Mouse (Mus musculus) limb, embryonic 13.5 days (tissue): ENCODE measurements at regions not wholly inside any gene's neighbourhood (a gene's known extent, or its start where the extent isn't known, plus 50 kb on each side); places are given as distances from the start of the nearest gene placed in this dataset.

Experiments
- ATAC-seq: fragments of 200-750 bp; cut with Nextera tagmentation; 2 replicates; pipeline ENCODE4 v1.8.0; 2017; ENCODE audit warnings: low read depth, moderate number of reproducible peaks, moderate TSS enrichment; ENCODE audit not compliant: low FRiP score
- H3K27ac ChIP-seq: fragments of 300-500 bp; sonication (generic); 2 replicates; pipeline ENCODE4 v1.5.1; 2015; ENCODE audit warnings: inconsistent platforms, mild to moderate bottlenecking, moderate library complexity
- H3K27me3 ChIP-seq: fragments of 300-500 bp; sonication (generic); 2 replicates; pipeline ENCODE4 v1.6.1; 2015; ENCODE audit warnings: mild to moderate bottlenecking, inconsistent platforms
- H3K36me3 ChIP-seq: fragments of 300-500 bp; sonication (generic); 2 replicates; pipeline ENCODE4 v1.6.1; 2015; ENCODE audit warnings: inconsistent platforms, mild to moderate bottlenecking, moderate library complexity
- H3K4me1 ChIP-seq: fragments of 300-500 bp; sonication (generic); 2 replicates; pipeline ENCODE4 v1.6.1; 2015; ENCODE audit warnings: inconsistent platforms
- H3K4me2 ChIP-seq: fragments of 300-500 bp; sonication (generic); replicated peaks from 2 replicates; pipeline ENCODE4 v1.6.1; 2015; ENCODE audit warnings: inconsistent platforms, mild to moderate bottlenecking, moderate library complexity
- H3K4me3 ChIP-seq: fragments of 300-500 bp; sonication (generic); 2 replicates; pipeline ENCODE4 v1.5.1; 2015; ENCODE audit warnings: moderate library complexity, mild to moderate bottlenecking, inconsistent platforms
- H3K9ac ChIP-seq: fragments of 300-500 bp; sonication (generic); 2 replicates; pipeline ENCODE4 v1.6.1; 2015; ENCODE audit warnings: mild to moderate bottlenecking, inconsistent platforms
- H3K9me3 ChIP-seq: fragments of 300-500 bp; sonication (generic); 2 replicates; pipeline ENCODE4 v1.6.1; 2016; ENCODE audit warnings: inconsistent platforms
- WGBS: fragments of 180-500 bp; shearing (Covaris S2); methylation state at CpG from one replicate; pipeline ENCODE4 v1.1.7; 2015; 5-methylcytosine and 5-hydroxymethylcytosine counted together

- H3K4me2 ChIP-seq = no peak overlapping the region
- no peak overlapping the region for H3K4me3 ChIP-seq
- peaks cover 8% of the 10 kb centered on the region for H3K4me1 ChIP-seq
- no peaks in the 10 kb centered on the region for H3K36me3 ChIP-seq
- no peaks in the 10 kb centered on the region for H3K9me3 ChIP-seq
- H3K27ac ChIP-seq = no peak overlapping the region
- 49% methylated on average over 9 of the region's 9 CpGs for WGBS
- no peak for ATAC-seq
- no peak overlapping the region for H3K9ac ChIP-seq
- no peaks in the 10 kb centered on the region for H3K27me3 ChIP-seq
These were observed 215.6 kb upstream of the Gpc5 start for GRCm38 (mm10) chr14:114876427-114876826.

GRCm38 (mm10) chr14:114877477-114877876, 214.5 kb upstream of the Gpc5 start:
- Histone ChIP-seq H3K27ac (no peak overlapping the region), H3K4me2 (no peak overlapping the region), H3K4me1 (peaks cover 8% of the 10 kb centered on the region), H3K4me3 (no peak overlapping the region), H3K9ac (no peak overlapping the region), H3K27me3 (no peaks in the 10 kb centered on the region), H3K9me3 (no peaks in the 10 kb centered on the region), H3K36me3 (no peaks in the 10 kb centered on the region)
- 0 out of 2 replicates have a peak, but pooled peaks have one; percentile 36 for ATAC-seq
- 7% methylated on average over 5 of the region's 5 CpGs for WGBS

GRCm38 (mm10) chr14:114880291-114880690, 211.7 kb upstream of the Gpc5 start:
- no peaks in the 10 kb centered on the region for H3K9me3 ChIP-seq

DNA sequence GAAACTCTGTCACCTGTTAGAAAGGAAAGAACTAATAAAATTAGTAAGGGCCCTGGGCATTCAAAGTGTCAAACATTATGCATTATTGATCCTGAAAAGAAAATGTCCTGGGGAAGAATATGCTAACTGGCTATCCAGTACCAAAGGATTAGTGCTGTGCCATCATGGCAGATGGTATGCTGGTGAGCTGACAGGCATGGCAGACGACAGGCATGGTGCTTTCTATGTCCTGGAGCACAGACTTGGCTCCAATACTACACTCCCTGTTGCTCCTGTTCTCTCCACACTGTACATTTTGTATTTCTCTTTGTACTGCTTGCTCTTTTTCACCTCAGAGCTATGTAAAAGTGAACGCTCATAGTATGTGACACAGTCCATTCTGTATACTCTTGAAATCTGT, 187.9 kb upstream of the Gpc5 start:
- WGBS = 92% methylated on average over 2 of the region's 2 CpGs
- no peak overlapping the region for H3K27ac ChIP-seq
- no peaks in the 10 kb centered on the region; the same call in 1 of the 2 replicates for H3K9me3 ChIP-seq

More at GRCm38 (mm10) chr14:114880291-114880690, 211.7 kb upstream of the Gpc5 start:
- Histone ChIP-seq H3K4me2 (no peak overlapping the region), H3K36me3 (no peaks in the 10 kb centered on the region), H3K4me1 (peaks cover 8% of the 10 kb centered on the region), H3K27me3 (no peaks in the 10 kb centered on the region), H3K4me3 (no peak overlapping the region), H3K27ac (no peak overlapping the region), H3K9ac (no peak overlapping the region)
- peak; percentile 40; the same call in 1 of the 2 replicates for ATAC-seq
- 67% methylated on average over 4 of the region's 4 CpGs for WGBS

GRCm38 (mm10) chr14:114912271-114912670, 179.7 kb upstream of the Gpc5 start:
- Histone ChIP-seq H3K9me3 (no peaks in the 10 kb centered on the region), H3K4me3 (no peak overlapping the region)

More for the DNA sequence above, 187.9 kb upstream of the Gpc5 start:
- no peak overlapping the region for H3K4me2 ChIP-seq
- no peak overlapping the region for H3K9ac ChIP-seq
- no peaks in the 10 kb centered on the region for H3K27me3 ChIP-seq
- ATAC-seq = no peak
- no peaks in the 10 kb centered on the region for H3K36me3 ChIP-seq
- no peak overlapping the region for H3K4me3 ChIP-seq
- H3K4me1 ChIP-seq = no peaks in the 10 kb centered on the region

GRCm38 (mm10) chr14:114913238-114913637, 178.8 kb upstream of the Gpc5 start:
- Histone ChIP-seq H3K9ac (no peak overlapping the region), H3K27ac (no peak overlapping the region), H3K4me2 (no peak overlapping the region), H3K4me3 (no peak overlapping the region), H3K4me1 (no peaks in the 10 kb centered on the region), H3K36me3 (no peaks in the 10 kb centered on the region), H3K27me3 (no peaks in the 10 kb centered on the region), H3K9me3 (no peaks in the 10 kb centered on the region)
- 48% methylated on average over 5 of the region's 5 CpGs for WGBS
- no peak for ATAC-seq

More at GRCm38 (mm10) chr14:114912271-114912670, 179.7 kb upstream of the Gpc5 start:
- Histone ChIP-seq H3K27me3 (no peaks in the 10 kb centered on the region), H3K4me2 (no peak overlapping the region), H3K4me1 (no peaks in the 10 kb centered on the region), H3K9ac (no peak overlapping the region), H3K27ac (no peak overlapping the region), H3K36me3 (no peaks in the 10 kb centered on the region)
- no peak for ATAC-seq
- WGBS = 77% methylated on average over 7 of the region's 7 CpGs

GRCm38 (mm10) chr14:114945744-114946143, 146.3 kb upstream of the Gpc5 start:
- no peaks in the 10 kb centered on the region for H3K27me3 ChIP-seq
- no peak overlapping the region for H3K9ac ChIP-seq
- no peaks in the 10 kb centered on the region for H3K9me3 ChIP-seq
- no peak overlapping the region for H3K4me3 ChIP-seq
- H3K36me3 ChIP-seq = no peaks in the 10 kb centered on the region
- H3K27ac ChIP-seq = no peak overlapping the region
- H3K4me2 ChIP-seq = no peak overlapping the region
- WGBS = 72% methylated on average over 6 of the region's 6 CpGs
- no peaks in the 10 kb centered on the region for H3K4me1 ChIP-seq
- no peak for ATAC-seq

DNA sequence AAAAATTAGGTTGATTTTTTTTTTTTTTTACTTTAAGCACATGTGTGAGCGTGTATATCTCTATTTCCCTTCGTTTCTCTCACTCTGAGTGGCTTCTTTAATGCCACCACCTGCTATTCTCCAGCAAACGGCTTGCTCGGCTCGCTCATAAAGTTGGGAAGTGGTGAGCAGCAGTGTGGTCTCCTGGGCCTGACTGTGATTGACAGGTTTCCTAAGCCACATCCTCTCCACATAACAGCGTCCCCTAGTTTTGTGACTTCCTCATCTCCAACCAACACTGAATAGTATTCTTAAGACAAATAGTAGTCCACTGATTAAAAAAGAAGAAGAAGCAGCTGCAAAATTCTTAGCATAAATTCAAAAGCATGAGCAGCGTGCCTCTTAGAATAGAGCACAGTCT, 145.7 kb upstream of the Gpc5 start:
- Histone ChIP-seq H3K27ac (no peak overlapping the region), H3K4me2 (no peak overlapping the region), H3K36me3 (no peaks in the 10 kb centered on the region), H3K27me3 (no peaks in the 10 kb centered on the region), H3K4me1 (no peaks in the 10 kb centered on the region), H3K4me3 (no peak overlapping the region), H3K9me3 (no peaks in the 10 kb centered on the region), H3K9ac (no peak overlapping the region)
- ATAC-seq = no peak
- 47% methylated on average over 7 of the region's 7 CpGs for WGBS

- Histone ChIP-seq H3K27ac (0 out of 2 replicates have a peak overlapping the region, but pooled peaks have one; percentile 10), H3K9ac (no peak overlapping the region), H3K27me3 (no peaks in the 10 kb centered on the region), H3K36me3 (no peaks in the 10 kb centered on the region), H3K9me3 (no peaks in the 10 kb centered on the region), H3K4me1 (peaks cover 18% of the 10 kb centered on the region), H3K4me3 (no peak overlapping the region), H3K4me2 (peak overlapping the region; percentile 26)
- 60% methylated on average over 21 of the region's 21 CpGs for WGBS
- ATAC-seq = no peak
These were observed 143.5 kb upstream of the Gpc5 start for GRCm38 (mm10) chr14:114948341-114949155.

- Histone ChIP-seq H3K4me2 (no peak overlapping the region), H3K4me1 (peaks cover 18% of the 10 kb centered on the region), H3K27ac (no peak overlapping the region), H3K36me3 (no peaks in the 10 kb centered on the region), H3K4me3 (no peak overlapping the region), H3K27me3 (no peaks in the 10 kb centered on the region), H3K9ac (no peak overlapping the region), H3K9me3 (no peaks in the 10 kb centered on the region)
- WGBS = 74% methylated on average over 5 of the region's 5 CpGs
- ATAC-seq = no peak
These were observed 142.9 kb upstream of the Gpc5 start for GRCm38 (mm10) chr14:114949156-114949496.

- 7% methylated on average over 5 of the region's 5 CpGs for WGBS
- no peaks in the 10 kb centered on the region for H3K27me3 ChIP-seq
- no peak overlapping the region for H3K9ac ChIP-seq
- peak overlapping the region; percentile 27 for H3K4me2 ChIP-seq
- ATAC-seq = no peak
- no peak overlapping the region for H3K4me3 ChIP-seq
- H3K9me3 ChIP-seq = no peaks in the 10 kb centered on the region
- H3K36me3 ChIP-seq = no peaks in the 10 kb centered on the region
- H3K4me1 ChIP-seq = peaks cover 18% of the 10 kb centered on the region
- H3K27ac ChIP-seq = no peak overlapping the region
These were observed 139.7 kb upstream of the Gpc5 start for GRCm38 (mm10) chr14:114952280-114952679.

GRCm38 (mm10) chr14:114953070-114953665, 138.8 kb upstream of the Gpc5 start:
- Histone ChIP-seq H3K27me3 (no peaks in the 10 kb centered on the region), H3K9ac (no peak overlapping the region), H3K27ac (no peak overlapping the region), H3K4me2 (peak overlapping the region; percentile 41), H3K9me3 (no peaks in the 10 kb centered on the region), H3K4me3 (no peak overlapping the region), H3K4me1 (peaks cover 18% of the 10 kb centered on the region), H3K36me3 (no peaks in the 10 kb centered on the region)
- WGBS = 10% methylated on average over 4 of the region's 4 CpGs
- peak; percentile 68; the same call in 1 of the 2 replicates for ATAC-seq
